Mouse (Mus musculus) liver, embryonic 11.5 days (tissue): ENCODE data around the gene Hist1h2ag. TPM values are rescaled to one million over a fixed set of nuclear protein-coding genes. Genes with fewer than 3 reads are reported as not detected.

Experiments
- ATAC-seq: fragments of 200-750 bp; cut with Nextera tagmentation; replicated peaks from 2 replicates; pipeline ENCODE4 v1.8.0; 2017; ENCODE audit warnings: moderate number of reproducible peaks, mild to moderate bottlenecking, moderate TSS enrichment, moderate library complexity; ENCODE audit not compliant: low FRiP score
- DNase-seq: peaks from one replicate; pipeline ENCODE4 v3.0.0-alpha.2; 2017; ENCODE audit warnings: low spot score
- H3K27ac ChIP-seq: fragments of 300-500 bp; sonication (generic); 2 replicates; pipeline ENCODE4 v1.5.1; 2014; ENCODE audit warnings: mild to moderate bottlenecking, low read depth, low read length, control low read depth
- H3K27me3 ChIP-seq: fragments of 300-500 bp; sonication (generic); replicated peaks from 2 replicates; pipeline ENCODE4 v1.6.1; 2014; ENCODE audit warnings: low read length, mixed read lengths; ENCODE audit not compliant: control insufficient read depth, insufficient read depth
- H3K36me3 ChIP-seq: fragments of 300-500 bp; sonication (generic); 2 replicates; pipeline ENCODE4 v1.6.1; 2014; ENCODE audit warnings: mild to moderate bottlenecking, low read length, moderate library complexity, mixed read lengths; ENCODE audit not compliant: control insufficient read depth, insufficient read depth
- H3K4me1 ChIP-seq: fragments of 300-500 bp; sonication (generic); replicated peaks from 2 replicates; pipeline ENCODE4 v1.6.1; 2014; ENCODE audit warnings: low read length, mixed read lengths; ENCODE audit not compliant: control insufficient read depth, insufficient read depth
- H3K4me2 ChIP-seq: fragments of 300-500 bp; sonication (generic); 2 replicates; pipeline ENCODE4 v1.6.1; 2014; ENCODE audit warnings: mild to moderate bottlenecking, control low read depth, moderate library complexity
- H3K4me3 ChIP-seq: fragments of 300-500 bp; sonication (generic); 2 replicates; pipeline ENCODE4 v1.5.1; 2014; ENCODE audit warnings: low read depth, low read length, control low read depth
- H3K9ac ChIP-seq: fragments of 300-500 bp; sonication (generic); 2 replicates; pipeline ENCODE4 v1.6.1; 2014; ENCODE audit warnings: low read depth, low read length, control low read depth
- H3K9me3 ChIP-seq: fragments of 300-500 bp; sonication (generic); 2 replicates; pipeline ENCODE4 v1.6.1; 2016; ENCODE audit warnings: low read length, inconsistent platforms, mixed read lengths; ENCODE audit not compliant: control insufficient read depth
- WGBS: fragments of 180-500 bp; shearing (Covaris S2); extraction: QIAGEN DNeasy Blood & Tissue Kit; methylation state at CpG from one replicate; pipeline ENCODE4 v1.1.7; 2014; 5-methylcytosine and 5-hydroxymethylcytosine counted together
- polyA plus RNA-seq: library from polyadenylated mRNA; unstranded; fragments of >200 nt; fragmentation: Nextera tagmentation; extraction: Ambion mirVana; gene quantifications from 2 replicates; pipeline ENCODE4 v1.2.1, GENCODE M21; 2014

Gene Hist1h2ag
- polyA plus RNA-seq, 1 experiment from 2014 or later: 26.4 TPM

DNA sequence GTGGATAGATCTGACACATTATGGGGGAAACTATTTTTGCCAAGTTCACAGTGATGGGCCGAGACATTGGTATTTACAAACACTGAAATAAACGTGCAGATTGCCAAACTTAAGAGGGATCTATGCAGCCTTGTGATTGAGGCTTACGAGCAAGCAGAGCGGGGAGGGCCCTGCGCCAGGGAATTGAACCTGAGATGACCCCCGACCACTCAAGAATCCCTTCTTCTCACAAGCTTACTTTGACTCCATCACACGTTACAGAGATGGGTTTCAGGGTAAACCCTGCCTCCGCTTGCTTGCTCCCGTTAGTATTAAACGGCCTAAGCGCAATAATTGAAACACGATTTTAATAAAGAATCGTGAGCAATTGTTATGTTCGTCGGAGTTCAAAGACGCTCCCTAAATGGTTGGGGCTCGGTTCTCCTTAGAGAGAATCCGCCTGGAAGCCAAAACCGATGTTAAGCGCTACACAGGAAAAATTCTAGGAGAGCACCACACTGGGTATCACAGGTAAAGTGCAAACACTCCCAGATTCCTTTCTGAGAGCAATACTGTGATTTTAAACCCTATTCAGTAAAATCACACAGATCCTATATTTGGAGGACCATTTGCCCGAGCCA, 45.4 kb downstream of the Hist1h2ag start:
- Histone ChIP-seq H3K36me3 (no peaks in the 10 kb centered on the region), H3K4me1 (peaks cover 8% of the 10 kb centered on the region; the same call in 1 of the 2 replicates), H3K4me2 (peak overlapping the region; percentile 79), H3K27ac (no peak overlapping the region), H3K9me3 (no peaks in the 10 kb centered on the region), H3K27me3 (peaks cover 50% of the 10 kb centered on the region), H3K4me3 (peak overlapping the region; percentile 39), H3K9ac (no peak overlapping the region)
- WGBS: 2% methylated on average over 21 of the region's 21 CpGs
- peak; percentile 37 for DNase-seq
- no peak for ATAC-seq

DNA sequence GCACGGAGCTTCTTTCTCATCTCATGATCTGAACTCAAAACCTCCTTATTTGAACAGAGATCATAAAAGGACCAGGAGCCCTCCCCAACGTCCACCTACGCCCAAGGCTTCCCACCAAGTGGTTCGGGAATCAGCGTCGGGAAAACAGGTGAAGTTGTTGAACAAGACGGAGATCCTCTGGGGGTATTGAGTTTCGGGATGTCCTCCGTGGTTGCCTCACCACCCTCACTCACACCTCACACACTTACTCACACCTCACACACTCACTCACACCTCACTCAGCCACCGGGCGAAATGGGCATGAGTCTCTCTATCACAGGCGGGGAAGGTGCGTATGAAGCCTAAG, 45.9 kb downstream of the Hist1h2ag start:
- ATAC-seq (no peak), DNase-seq (no peak)
- Histone ChIP-seq H3K4me2 (peak overlapping the region; percentile 79), H3K9ac (no peak overlapping the region), H3K4me3 (peak overlapping the region; percentile 39), H3K9me3 (no peaks in the 10 kb centered on the region), H3K36me3 (no peaks in the 10 kb centered on the region), H3K27me3 (peaks cover 49% of the 10 kb centered on the region), H3K27ac (no peak overlapping the region), H3K4me1 (peaks cover 8% of the 10 kb centered on the region; the same call in 1 of the 2 replicates)
- WGBS: 0% methylated on average over 13 of the region's 13 CpGs

DNA sequence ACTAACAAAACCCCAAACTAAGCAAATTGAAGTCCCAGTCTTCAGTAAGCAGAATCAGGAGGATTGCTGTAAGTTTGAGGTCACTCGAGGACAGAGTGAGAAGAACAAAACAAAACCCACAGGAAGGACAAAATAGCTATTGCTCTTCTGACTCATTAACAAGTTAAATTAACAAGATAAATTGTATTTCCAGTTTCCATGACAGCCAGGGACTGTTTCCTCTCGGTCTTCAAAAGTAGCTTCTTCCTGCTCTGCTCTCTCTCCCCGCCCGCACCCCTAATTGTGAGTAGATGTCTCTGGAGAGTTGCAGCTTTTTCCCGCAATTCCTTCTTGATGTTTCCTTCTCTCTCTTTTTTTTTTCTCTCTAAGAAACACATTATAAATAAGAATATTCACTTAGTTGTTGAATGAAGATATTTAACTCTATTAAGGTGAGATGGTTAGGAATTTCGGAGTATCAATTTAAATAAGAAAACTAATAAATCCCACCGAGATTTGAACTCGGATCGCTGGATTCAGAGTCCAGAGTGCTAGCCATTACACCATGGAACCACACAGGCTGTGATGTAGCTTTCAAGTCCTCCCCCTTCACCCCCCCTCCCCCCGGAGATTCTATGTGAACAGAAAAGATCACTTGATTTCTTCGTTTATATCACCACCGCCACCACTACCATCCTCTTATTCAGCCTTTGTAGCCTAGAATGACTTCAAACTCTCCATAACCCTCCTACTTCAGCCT, 46.5 kb downstream of the Hist1h2ag start:
- peak overlapping the region; percentile 0; the same call in 1 of the 2 replicates for H3K9ac ChIP-seq
- peak; percentile 83 for DNase-seq
- WGBS: under 1% methylated on average over 12 of the region's 12 CpGs

DNA sequence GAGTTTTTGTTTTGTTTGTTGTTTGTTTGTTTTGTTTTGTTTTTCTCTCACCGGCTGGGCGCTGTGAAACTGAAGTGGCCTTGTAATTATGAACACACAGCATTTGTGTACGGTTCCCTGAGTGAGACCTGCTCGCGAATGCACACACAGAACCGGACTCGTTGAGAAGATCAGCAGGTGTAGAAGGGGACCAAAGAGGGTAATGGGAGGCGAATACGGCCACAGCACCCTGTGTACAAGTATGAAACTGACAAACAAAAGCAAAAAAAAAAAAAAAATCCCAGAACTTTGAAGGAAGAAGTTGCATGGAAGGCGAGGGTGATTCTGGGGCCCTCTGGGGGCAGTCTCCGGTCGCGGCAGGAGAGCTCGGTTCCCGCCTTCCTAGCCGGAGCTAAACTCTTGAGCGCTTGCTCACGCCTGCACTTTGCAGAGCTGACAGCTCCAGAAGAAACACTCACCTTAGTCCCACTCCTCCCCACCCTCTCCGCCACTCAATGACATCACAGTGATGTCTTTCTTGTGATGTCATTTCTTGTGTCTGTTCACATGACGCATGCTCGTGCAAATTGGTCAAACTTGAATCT, 47.3 kb downstream of the Hist1h2ag start:
- Histone ChIP-seq H3K36me3 (no peaks in the 10 kb centered on the region), H3K9ac (peak overlapping the region; percentile 0; the same call in 1 of the 2 replicates), H3K9me3 (no peaks in the 10 kb centered on the region), H3K27me3 (peaks cover 46% of the 10 kb centered on the region), H3K4me1 (peaks cover 8% of the 10 kb centered on the region; the same call in 1 of the 2 replicates), H3K4me3 (peak overlapping the region; percentile 39), H3K4me2 (peak overlapping the region; percentile 79), H3K27ac (no peak overlapping the region)
- WGBS: under 1% methylated on average over 21 of the region's 21 CpGs
- DNase-seq (peak; percentile 70), ATAC-seq (peak; percentile 61)

More for the DNA sequence above, 46.5 kb downstream of the Hist1h2ag start:
- no peaks in the 10 kb centered on the region for H3K9me3 ChIP-seq
- H3K27me3 ChIP-seq: peaks cover 49% of the 10 kb centered on the region
- H3K27ac ChIP-seq: no peak overlapping the region
- H3K4me3 ChIP-seq: peak overlapping the region; percentile 39
- peak overlapping the region; percentile 79 for H3K4me2 ChIP-seq
- peaks cover 8% of the 10 kb centered on the region; the same call in 1 of the 2 replicates for H3K4me1 ChIP-seq
- ATAC-seq: peak; percentile 65
- H3K36me3 ChIP-seq: no peaks in the 10 kb centered on the region

DNA sequence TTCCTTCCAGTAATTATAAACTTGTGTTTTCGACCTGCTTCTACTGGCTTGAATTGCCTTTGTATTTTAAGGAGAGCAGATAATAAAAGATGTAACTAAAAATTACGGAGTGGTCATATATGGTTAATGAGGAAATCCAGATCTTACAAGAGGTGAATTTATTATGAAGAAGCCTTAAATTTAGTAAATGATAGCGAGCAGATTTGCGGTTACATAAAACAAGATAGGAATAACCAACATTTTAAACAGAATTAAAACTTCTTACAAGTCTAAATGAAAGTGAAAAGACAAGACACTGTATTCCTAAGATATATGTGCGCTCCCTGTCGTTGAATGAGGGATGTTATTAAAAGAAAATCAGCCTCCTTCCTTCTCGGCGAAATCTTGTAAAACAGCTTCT, 47.8 kb downstream of the Hist1h2ag start:
- DNase-seq (no peak), ATAC-seq (no peak)
- Histone ChIP-seq H3K27me3 (peaks cover 42% of the 10 kb centered on the region), H3K4me2 (peak overlapping the region; percentile 79), H3K36me3 (no peaks in the 10 kb centered on the region), H3K9me3 (no peaks in the 10 kb centered on the region), H3K27ac (no peak overlapping the region), H3K4me3 (peak overlapping the region; percentile 39), H3K9ac (no peak overlapping the region), H3K4me1 (peaks cover 8% of the 10 kb centered on the region; the same call in 1 of the 2 replicates)
- WGBS: 3% methylated on average over 8 of the region's 8 CpGs

DNA sequence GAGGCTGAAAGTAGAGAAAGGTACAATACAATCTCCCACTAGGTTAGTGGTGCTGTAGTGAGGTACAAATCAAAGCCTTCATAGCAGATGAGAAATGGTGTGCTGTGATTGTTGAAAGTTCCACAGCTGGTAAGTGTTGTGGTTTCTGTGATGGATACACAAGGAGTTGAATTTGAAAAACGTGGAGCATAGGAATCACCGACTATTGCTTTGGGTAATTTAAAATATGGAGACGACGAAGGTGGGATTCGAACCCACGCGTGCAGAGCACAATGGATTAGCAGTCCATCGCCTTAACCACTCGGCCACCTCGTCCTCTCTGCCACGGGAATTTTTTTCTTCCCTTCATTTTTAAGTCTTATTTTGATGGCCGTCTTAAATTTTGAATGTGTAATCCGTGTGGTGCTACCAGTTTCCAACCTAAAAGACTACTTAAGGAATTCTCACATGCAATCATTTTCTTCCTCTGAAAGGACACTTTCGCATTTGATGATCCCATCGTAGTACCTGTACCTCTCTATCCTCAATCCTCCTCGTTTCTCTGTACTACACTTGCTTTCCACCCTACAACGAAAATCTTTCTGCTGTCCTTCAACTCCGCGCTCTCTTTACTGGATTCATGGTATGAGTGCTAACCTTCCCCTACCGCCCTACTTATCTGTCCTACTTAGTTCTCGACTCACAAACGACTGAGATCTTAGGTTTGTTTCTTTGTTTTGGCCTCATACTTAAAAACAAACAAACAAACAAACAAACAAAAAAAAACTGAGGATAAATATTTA, 48.6 kb downstream of the Hist1h2ag start:
- peak overlapping the region; percentile 79 for H3K4me2 ChIP-seq
- under 1% methylated on average over 22 of the region's 22 CpGs for WGBS
- peaks cover 8% of the 10 kb centered on the region; the same call in 1 of the 2 replicates for H3K4me1 ChIP-seq
- peak overlapping the region; percentile 31 for H3K4me3 ChIP-seq
- no peak overlapping the region for H3K9ac ChIP-seq
- no peaks in the 10 kb centered on the region for H3K36me3 ChIP-seq
- ATAC-seq (peak; percentile 74), DNase-seq (peak; percentile 83)
- no peaks in the 10 kb centered on the region for H3K9me3 ChIP-seq
- H3K27me3 ChIP-seq: peaks cover 35% of the 10 kb centered on the region
- H3K27ac ChIP-seq: no peak overlapping the region

DNA sequence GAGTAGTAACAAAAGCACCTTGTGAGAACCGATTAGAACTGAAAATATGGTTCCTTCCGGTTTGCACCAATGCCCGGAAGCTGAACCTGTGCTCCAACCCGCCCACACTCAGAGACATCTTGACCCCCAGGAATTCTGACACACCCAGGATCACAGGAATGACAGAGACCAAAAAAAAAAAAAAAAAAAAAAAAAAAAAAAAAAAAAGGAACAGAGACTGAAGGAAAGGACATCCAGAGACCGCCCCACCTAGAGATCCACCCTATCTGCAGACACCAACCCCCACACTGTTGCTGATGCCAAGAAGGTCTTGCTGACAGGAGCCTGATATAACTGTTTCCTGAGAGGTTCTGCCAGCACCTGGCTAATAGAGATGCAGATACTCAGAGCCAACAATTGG, 50.2 kb downstream of the Hist1h2ag start:
- Histone ChIP-seq H3K9ac (no peak overlapping the region), H3K36me3 (no peaks in the 10 kb centered on the region), H3K4me1 (peaks cover 8% of the 10 kb centered on the region; the same call in 1 of the 2 replicates), H3K4me2 (no peak overlapping the region), H3K27ac (no peak overlapping the region), H3K27me3 (peaks cover 19% of the 10 kb centered on the region), H3K4me3 (no peak overlapping the region), H3K9me3 (no peaks in the 10 kb centered on the region)
- peak; percentile 29 for DNase-seq
- ATAC-seq: no peak
- 73% methylated on average over 5 of the region's 5 CpGs for WGBS
